Mouse (Mus musculus) layer of hippocampus, postnatal 10 days (tissue): ENCODE results near the gene 1700015G11Rik. TPM values are rescaled to one million over a fixed set of nuclear protein-coding genes. Genes with fewer than 3 reads are reported as not detected.

Experiments
- DNase-seq, 2 experiments: peaks; one replicate each; pipeline ENCODE4 v3.0.0; 2021; ENCODE audit warnings: low spot score in 2 of 2
- long read RNA-seq: library from polyadenylated mRNA; stranded (forward); transcript quantifications from one replicate; pipeline ENCODE4 v2.0.0, GENCODE M21; 2023
- total RNA-seq, 2 experiments: library from RNA; stranded (reverse); gene quantifications; 2 replicates each; pipeline ENCODE4 v1.2.3; 2021

1700015G11Rik gene
- total RNA-seq = not detected
- long read RNA-seq = 0 reads

DNA sequence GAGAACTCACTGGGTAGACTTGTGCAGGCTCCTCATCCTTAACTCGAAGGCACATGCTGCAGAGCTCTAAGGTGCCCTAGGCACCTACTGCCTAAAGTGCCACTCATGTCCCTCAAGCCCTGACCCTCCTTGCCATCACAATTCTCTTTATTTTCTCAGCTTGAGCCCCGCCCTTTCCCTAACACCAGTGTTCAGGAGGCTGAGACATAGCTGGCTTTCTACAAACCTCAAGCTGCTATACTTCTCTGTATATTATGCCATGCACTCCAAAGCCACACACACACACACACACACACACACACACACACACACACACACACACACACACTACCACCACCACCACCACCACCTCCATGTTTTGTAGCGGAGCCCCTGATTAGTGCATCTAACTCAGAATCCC, at the start of gene 1700015G11Rik:
Gene 1700015G11Rik, minus strand, starts transcription at position 101 of the 400 bp plus-strand sequence.
- no peak for DNase-seq

DNA sequence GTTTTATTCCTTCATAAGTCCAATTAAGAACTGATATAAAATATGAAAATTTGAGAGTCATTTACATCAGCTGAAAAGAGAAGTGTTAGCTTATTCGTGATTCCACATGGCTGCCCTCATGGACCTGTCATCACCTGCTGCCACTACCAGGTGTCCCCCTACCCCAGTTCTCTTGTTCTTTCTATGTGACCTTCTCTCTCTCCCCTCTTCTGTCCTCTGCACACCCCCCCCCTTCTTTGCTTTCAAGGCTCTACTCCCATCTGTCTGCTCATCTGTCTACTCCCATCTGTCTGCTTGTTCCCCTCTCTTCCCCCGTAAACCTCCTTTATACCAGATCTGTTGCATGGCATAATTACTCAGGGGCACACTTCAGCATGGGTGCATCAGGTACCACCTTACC, 41.4 kb upstream of the 1700015G11Rik start:
- DNase-seq = no peak

DNA sequence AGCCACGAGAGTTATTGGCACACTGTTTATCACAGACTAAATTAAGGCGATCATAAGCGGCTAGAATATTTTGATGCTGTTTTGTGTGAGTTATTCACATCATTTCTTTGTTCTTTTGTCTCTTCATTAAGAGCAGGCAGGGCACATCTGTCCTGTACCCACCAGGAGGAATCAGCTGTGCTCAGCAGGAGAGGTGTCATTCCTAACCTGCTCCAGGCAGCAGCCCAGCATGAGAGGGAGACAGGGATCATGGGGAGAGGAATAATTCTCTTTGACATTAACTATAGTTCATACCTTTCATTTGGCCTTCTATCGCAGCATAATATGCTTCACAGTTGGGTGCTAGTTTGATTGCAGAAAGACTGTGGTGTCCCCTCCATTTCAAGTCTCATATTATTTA, 40.7 kb upstream of the 1700015G11Rik start:
- DNase-seq = no peak

DNA sequence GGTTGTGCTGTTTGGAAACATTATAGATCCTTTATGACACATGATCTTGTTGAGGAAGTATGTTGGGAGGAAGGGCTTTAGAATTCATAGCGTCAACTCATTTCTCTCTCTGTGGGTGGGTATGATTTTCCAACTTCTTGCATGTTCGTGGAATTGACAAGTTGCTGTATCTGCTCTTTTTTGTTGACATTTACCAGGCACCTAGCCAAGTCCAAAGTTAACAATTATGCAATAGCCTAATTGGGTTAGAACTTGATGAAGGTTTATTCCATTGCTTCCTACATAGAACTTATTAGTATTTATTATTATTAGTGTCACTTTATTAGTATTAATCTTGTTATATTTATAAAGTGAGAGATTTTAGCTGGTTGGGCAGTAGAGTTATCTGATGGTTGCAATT, 40.3 kb upstream of the 1700015G11Rik start:
- DNase-seq = no peak

DNA sequence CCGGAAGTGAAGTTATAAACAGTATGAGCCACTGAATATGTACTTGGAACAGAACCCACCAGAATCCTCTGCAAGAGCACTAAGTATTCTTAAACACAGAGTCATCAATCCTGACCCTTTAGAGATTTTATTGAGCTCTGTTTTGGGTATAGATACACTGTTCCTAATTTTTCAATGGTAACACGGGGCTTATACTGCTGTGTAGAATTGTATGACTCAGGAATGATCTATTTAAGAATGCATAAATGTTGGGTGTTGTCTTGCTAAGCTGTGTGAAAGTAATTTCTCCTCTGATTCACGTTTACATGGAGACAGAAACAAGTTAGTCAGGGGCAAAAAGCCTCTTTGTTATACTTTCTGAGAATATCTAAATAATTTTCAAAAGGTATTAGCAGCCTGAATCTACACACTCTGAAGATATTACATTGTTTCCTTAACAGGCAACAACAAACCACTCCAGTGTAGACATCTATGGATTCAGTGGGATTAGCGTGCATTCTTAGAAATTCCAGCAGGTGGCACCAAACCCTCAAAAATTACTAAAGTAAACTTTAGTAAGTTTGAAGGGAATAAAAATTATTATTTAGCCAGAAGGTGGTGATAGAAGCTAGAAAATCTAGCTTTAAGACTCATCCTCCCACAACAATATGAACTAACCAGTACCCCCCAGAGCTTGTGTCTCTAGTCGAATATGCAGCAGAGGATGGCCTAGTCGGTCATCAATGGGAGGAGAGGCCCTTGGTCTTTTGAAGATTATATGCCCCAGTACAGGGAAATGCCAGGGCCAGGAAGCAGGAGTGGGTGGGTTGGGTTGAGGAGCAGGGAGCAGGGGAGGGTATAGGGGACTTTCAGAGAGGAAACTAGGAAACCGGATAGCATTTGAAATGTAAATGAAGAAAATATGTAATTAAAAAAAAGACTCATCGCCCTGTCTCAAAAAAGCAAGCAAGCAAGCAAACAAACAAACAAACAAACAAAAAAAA, 22.4 kb upstream of the 1700015G11Rik start:
- peak; percentile 63 to 65 for DNase-seq

DNA sequence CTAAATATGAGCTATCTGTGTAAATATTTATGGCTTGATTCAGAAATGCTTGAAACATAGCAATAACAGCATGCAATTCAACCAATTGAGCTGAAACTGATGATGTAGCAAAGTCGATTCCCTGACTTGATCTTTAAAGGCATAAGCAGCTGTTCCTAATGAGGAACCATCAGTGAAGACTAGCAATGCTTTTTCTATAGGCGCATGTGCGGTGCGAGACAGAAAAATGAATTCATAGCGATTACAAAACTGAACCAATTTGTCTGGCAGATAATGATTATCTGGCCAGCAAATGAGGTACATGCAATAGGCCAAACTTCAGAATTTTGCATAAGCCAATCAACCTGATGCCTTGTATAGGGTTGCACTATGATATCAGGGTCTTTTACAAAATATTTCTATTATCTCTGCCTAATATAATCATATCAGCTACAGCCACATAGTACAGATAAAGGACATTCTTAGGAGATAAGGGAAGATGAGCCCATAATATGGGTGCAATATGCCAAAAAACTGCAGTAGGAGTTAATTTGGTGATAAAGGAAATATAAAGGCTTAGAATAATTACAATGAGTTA, 8.6 kb upstream of the 1700015G11Rik start:
- no peak for DNase-seq

DNA sequence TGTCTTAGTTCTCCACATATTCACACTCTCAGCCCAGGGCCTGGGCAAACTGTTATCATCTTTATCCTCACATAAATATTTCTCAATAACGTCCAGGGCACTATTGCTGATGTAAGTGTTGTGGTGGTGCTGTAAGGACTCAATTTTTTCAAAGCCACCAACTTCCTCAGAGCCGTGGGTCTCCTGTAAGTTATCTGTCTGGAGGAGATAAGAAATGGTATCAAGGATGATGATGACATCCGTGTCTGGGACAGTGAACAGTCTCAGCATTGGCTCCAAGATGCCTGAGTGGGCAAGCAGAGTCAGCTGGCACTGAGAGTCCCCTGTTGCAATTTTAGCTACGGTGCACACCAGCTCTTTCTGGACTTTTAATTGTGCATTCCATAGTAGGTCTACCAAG, 6.5 kb upstream of the 1700015G11Rik start:
- no peak for DNase-seq

DNA sequence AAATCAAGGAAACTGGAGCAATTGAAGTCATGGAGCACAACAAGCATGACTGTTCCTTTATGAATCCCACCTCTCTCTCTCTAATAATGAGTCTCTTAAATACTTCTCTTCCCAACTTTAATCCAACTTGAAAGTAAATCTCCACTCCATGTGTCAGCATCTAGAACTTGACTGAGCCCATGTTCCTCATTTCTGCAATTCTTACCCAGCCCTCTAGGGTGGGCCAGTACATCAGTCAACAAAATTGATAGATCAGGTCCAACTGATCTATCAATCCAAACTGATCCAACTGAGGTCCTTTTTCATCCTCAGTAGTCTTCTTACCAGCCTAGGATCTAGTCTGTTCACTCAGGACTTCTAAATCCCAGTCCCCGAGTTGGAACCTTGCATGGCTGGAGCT, 348 bp downstream of the 1700015G11Rik start:
- DNase-seq = no peak

DNA sequence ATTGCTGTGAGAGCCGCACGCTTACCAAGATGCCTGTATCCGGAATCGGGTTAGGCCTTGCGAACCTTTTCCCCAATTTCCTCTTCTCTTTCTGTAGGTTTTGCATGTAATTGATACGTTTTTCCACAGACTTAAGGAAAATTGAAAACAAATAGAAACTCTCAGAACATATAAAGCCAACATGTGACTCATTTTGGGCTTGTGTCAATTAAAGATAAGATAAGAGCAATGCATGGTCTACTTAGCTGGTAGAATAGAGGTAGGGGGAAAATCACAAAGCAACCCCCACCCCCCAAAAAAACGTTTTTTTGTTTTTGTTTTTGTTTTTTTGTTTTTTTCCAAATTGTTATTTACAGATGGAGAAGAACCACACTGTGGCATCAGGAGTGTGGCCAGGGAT, 2.1 kb downstream of the 1700015G11Rik start:
- no peak for DNase-seq

DNA sequence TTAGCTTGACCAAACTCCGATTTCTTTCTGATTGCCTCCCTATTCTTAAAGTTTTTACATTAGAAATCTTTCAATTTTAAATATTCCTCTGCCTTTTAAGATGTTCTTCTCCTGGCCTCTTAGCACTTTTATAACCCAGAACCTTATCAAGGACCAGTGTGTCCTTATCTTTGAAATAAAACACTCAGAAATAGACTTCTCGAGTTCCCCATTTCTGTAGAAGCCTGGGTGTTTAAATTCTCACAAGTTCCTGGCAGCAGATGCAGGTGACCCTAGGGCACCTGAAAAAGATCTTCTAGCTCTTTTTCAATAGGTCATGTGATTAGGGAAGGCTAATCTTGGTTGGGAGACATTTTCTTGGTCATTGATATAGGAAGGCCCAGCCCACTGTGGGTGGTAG, 8.4 kb downstream of the 1700015G11Rik start:
- no peak for DNase-seq

DNA sequence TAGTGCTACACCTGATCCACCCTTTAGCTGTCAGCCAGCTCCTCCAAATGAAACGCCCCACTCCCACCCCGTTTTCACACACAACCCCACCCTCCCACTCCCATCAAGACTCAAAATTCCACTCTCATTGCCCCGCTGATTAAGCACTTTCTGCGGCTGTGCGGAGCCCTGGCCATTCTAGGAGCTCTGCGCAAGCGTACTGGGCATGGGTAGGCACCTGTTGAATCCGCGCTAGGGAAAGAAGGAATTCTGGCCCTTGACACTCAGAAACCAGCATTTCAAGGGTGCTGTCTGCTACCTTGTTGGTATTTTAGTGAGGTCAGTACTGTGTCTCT, 9.3 kb downstream of the 1700015G11Rik start:
- no peak for DNase-seq

DNA sequence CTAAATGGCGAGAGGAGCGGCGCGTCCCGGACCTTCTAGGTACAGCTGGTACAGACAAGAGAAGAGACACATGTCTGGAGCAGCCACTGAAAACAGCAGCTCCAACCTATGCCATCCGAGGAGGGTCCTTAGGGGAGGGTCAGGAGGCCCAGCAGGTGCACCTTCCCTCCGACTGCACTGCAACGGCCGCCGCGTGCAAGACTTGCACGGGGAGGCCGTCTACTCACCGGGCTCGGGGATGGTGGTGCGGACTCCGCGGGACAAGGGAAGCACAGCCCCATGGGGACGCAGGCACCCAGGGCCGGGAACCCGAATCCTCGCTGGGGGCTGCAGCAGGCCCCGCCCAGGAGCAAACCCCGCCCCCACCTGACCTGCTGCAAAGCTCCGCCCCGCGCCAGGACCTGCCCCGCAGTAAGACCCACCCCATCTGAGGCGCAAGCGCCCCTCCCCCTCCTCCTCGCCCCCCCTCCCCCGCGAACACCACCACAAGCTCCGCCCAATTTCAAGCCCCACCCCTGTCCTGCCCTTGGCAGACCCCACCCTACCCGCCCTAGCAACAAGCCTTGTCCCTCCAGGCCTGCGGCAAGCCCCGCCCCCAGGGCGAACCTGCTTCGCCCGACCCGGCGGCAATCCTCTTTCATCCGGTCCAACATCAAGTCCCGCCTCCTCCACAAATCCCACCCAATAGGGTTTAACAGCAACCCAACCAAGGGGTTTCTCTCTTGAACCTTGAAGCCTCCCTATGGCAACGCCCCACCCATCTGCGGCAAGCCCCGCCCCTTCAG, 9.8 kb downstream of the 1700015G11Rik start, which contains the start of gene Svip:
Gene Svip, minus strand, starts transcription at position 508 of the 785 bp plus-strand sequence.
- peak; percentile 89 to 91 for DNase-seq

DNA sequence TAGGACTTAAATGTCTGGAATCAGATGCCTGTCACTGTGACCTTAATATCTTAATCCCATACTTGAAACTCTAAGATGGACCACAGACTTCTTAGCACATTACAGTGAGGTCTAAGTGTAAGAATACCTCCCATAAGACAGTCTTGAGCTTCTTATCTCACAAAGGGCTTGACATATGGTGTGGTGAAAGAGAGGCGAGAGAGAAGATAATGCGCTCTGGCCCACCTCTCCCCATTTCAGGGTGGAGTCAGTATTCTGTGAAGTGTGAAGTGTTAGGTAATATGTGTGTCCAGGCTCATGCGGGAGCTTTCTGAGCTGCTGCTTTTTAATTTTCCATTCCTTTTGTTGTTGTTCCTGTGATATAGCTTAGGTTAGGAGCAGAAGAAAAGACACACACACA, 24.5 kb downstream of the 1700015G11Rik start:
- no peak for DNase-seq

DNA sequence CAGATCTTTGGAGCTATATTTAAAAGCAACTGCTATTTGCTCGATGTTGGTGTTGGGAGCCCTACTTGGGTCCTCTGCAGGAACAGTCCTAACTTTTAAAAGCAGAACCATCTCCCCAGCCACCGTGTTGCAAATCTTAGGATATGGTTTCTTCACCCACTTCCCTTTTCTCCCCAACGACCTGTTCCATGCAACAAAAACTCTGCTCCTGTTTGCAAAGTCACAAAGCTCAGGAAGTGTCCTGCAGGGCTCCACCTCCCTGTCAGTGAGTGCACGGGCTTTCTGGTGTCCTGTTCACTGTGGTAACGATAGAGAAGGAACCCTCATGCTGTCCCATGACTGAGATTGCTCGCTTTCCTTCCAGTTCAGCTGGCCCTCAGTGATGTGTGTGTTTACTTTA, 28.6 kb downstream of the 1700015G11Rik start:
- no peak for DNase-seq

DNA sequence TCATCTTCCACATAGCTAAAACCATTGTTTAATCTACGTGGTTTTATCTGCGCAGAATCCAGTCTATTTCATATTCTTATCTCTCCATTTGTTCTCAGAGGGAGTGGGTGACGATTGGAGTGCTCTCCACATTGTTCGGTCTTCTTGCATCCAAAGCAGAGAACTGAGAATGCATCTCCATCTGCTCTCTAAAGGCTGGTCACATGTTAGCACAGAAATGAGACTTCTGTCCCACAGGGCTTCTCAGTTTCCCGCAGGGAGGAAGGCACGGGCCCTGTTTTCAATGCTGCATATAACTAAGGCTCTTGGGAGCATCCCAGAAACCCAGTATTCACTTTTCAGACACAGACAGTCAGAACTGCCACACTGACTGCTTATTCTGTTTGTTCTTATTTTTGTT, 29.8 kb downstream of the 1700015G11Rik start:
- no peak for DNase-seq

DNA sequence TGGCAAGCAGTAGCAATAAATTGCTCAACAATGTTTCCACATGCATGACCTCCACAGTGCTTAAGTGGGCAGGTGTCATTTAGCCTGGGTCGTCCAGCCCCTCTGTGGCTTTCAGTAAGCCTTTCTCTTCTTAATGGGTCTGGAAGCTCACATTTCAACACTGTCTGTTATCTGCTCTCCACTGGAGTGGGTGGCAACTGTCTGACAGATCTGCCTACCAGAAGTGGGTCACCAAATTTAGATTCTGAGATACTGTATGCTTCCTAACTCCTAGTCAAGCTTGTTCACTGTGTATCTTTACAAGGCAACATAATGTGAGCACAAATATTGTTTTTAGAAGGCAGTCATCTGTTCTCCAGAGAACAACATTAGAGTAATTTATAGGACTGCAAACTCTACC, 33.2 kb downstream of the 1700015G11Rik start:
- DNase-seq = no peak

DNA sequence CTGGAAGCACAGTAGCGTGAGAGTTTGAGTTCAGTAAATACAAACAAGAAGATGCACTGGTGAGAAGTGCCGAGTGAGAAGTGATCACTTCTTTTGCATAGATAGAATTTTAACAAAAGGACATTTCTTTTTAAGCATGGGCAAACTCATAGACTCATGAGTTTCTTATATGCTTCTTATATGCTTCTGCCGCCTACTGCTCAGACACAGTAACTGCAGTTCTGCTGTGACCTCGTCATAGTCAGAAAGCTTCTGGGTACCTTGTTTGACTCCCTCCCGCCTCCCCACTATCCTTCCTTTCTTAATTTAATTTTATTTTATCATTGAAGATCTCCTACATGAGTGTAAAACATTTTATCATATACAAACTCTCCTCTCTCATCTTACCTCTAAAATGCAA, 36.3 kb downstream of the 1700015G11Rik start:
- DNase-seq = no peak

DNA sequence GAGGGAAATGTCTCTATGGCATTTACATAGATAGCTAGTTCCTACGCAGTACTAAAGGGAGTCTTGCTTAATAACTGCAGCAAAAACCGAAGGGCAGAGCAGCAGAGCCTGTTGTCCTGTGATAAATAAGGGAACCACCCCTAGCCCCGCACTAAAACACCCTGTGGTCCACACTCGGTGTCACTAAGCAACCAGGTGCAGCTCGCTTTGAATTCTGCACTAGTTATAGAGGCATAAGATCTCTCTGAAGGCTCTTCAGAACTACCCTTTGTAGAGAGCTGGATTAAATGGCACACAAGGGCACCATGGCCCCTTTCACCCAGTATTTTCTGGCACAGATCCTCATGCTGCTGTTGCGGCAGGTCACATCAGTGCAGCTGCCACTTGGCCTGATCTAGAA, 40.3 kb downstream of the 1700015G11Rik start:
- DNase-seq = no peak

DNA sequence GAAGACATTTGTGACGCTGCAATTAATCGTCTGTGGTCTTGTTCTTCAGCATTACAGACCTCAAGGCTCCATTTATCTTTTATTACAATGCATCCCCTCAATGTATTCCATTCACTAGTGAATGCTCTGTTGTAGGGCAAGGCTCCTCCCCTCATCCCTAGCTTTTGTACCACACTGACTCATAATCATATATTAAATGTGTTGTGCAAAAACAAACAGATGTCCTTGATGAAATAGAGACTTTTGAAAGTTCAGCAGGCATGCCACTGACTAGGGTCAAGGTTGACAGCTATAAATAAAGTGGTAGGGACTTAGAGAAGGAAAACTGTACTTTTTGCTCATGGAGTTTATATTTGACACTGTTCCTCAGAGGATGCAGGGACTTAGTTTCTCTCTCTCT, 42.0 kb downstream of the 1700015G11Rik start:
- DNase-seq = no peak

DNA sequence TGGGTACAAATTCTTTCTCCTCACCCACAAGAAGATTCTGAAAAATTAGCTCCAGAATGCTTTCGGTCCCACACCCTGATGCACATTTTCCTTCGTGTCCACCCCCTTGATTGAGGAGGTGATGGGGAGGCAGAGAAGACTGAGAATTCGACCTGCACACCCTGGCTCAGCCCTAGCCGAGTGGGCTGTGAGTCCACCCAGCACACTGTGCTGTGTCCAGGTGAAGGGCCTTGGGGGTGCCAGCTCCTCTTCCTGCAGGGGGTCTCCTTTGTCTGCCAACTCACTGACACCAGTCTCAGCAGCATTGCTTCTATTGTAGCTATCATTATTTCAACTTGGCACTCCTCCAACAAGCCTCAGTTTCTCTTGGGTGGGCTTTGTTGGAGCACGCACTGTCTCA, 42.4 kb downstream of the 1700015G11Rik start:
- no peak for DNase-seq

DNA sequence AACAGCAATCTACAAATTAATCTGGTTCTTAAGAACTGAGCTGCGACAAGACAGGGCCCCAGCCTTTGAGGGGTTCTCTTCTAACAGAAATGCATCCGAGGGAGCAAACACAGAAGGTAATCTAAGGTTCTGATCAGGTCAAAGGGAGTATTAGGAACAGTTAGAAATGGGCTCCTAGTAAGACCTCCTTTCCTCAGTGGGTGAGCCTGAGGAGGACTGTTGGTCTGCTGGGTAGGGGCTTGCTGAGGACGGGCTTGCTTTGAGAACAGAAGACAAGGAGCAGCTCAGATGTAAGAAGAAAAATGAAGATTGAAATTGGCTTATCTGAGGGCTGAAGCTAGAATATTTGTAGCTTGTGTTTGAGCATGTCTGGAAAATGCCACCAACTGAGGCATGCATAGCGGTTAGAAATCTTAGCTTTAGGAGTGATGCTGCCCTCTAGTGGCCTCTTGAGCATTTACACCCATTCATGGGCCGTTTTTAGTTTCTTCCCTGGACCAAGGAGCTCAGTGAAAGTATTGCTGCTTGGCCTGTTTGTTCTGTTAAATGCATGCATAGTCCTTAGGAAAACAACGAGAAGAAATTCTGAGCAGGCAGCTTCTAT, 43.2 kb downstream of the 1700015G11Rik start:
- DNase-seq = peak; percentile 57 to 67
